Mouse (Mus musculus) liver, postnatal 0 days (tissue): ENCODE data around the gene Casq1. TPM values are rescaled to one million over a fixed set of nuclear protein-coding genes. Genes with fewer than 3 reads are reported as not detected.
A peak's percentile ranks its signal among the peaks of the same experiment; 100 is the strongest.

Experiments
- ATAC-seq: fragments of 200-750 bp; cut with Nextera tagmentation; 2 replicates; pipeline ENCODE4 v1.8.0; 2017; ENCODE audit warnings: mild to moderate bottlenecking, moderate library complexity
- DNase-seq: peaks from one replicate; pipeline ENCODE4 v3.0.0-alpha.2; 2016
- H3K27ac ChIP-seq: fragments of 300-500 bp; sonication (generic); 2 replicates; pipeline ENCODE4 v1.5.1; 2014; ENCODE audit warnings: antibody characterized with exemption, moderate library complexity, mild to moderate bottlenecking, low read depth
- H3K27me3 ChIP-seq: fragments of 300-500 bp; sonication (generic); 2 replicates; pipeline ENCODE4 v1.6.1; 2014; ENCODE audit warnings: low read length, control low read depth, mixed read lengths; ENCODE audit not compliant: insufficient read depth
- H3K36me3 ChIP-seq: fragments of 300-500 bp; sonication (generic); replicated peaks from 2 replicates; pipeline ENCODE4 v1.6.1; 2014; ENCODE audit warnings: mild to moderate bottlenecking, control low read depth, low read length, moderate library complexity, mixed read lengths; ENCODE audit not compliant: insufficient read depth
- H3K4me1 ChIP-seq: fragments of 300-500 bp; sonication (generic); 2 replicates; pipeline ENCODE4 v1.6.1; 2014; ENCODE audit warnings: antibody characterized with exemption, mild to moderate bottlenecking, control low read depth; ENCODE audit not compliant: insufficient read depth
- H3K4me2 ChIP-seq: fragments of 300-500 bp; sonication (generic); 2 replicates; pipeline ENCODE4 v1.6.1; 2014; ENCODE audit warnings: low read depth, mild to moderate bottlenecking, low read length, moderate library complexity, mixed read lengths
- H3K4me3 ChIP-seq: fragments of 300-500 bp; sonication (generic); 2 replicates; pipeline ENCODE4 v1.5.1; 2014; ENCODE audit warnings: low read depth, low read length
- H3K9ac ChIP-seq: fragments of 300-500 bp; sonication (generic); replicated peaks from 2 replicates; pipeline ENCODE4 v1.6.1; 2014; ENCODE audit warnings: mild to moderate bottlenecking, moderate library complexity
- H3K9me3 ChIP-seq: fragments of 300-500 bp; sonication (generic); 2 replicates; pipeline ENCODE4 v1.6.1; 2016; ENCODE audit warnings: mild to moderate bottlenecking, control low read depth, low read length, mixed read lengths
- CTCF ChIP-seq: sonication (generic); IDR thresholded peaks from 2 replicates; pipeline ENCODE4 v1.5.1; 2016; ENCODE audit warnings: antibody characterized with exemption, low read depth
- EP300 ChIP-seq: IDR thresholded peaks from 2 replicates; pipeline ENCODE4 v1.6.1; 2016; ENCODE audit warnings: antibody characterized with exemption, low read depth, mild to moderate bottlenecking
- WGBS: fragments of 180-500 bp; shearing (Covaris S2); extraction: QIAGEN DNeasy Blood & Tissue Kit; methylation state at CpG from one replicate; pipeline ENCODE4 v1.1.7; 2014; ENCODE audit not compliant: insufficient replicate concordance; 5-methylcytosine and 5-hydroxymethylcytosine counted together
- polyA plus RNA-seq: library from polyadenylated mRNA; unstranded; fragments of >200 nt; fragmentation: Nextera tagmentation; extraction: Ambion mirVana; gene quantifications from 2 replicates; pipeline ENCODE4 v1.2.1, GENCODE M21; 2015

Casq1 gene
- polyA plus RNA-seq, 1 experiment from 2014 or later = 0.61 TPM

DNA sequence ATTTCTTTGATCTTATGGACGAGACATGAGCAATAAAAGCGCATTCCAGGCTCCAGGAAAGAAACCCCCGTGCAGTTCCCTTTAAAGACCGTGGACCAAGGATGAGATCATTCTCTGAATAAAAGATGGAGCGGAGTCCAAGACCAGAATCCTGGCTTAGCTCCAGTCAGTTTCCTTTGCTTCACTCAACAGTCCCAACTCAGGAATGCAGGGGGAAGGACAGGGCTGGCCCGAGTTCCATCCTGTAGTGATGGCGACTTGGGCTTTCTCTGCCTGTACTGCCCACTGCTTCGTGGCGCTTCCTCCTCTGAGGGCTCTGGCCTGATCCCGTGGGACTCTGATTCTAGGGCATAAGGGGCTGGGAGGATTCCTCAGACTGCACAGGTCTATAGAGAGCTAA lies 746 bp upstream of the Casq1 start:
- H3K36me3 ChIP-seq = no peaks in the 10 kb centered on the region
- H3K4me2 ChIP-seq = no peak overlapping the region
- no peaks in the 10 kb centered on the region for H3K9me3 ChIP-seq
- H3K27me3 ChIP-seq = no peaks in the 10 kb centered on the region
- 0 out of 2 replicates have a peak overlapping the region, but pooled peaks have one; percentile 6 for H3K27ac ChIP-seq
- H3K4me1 ChIP-seq = peaks cover 4% of the 10 kb centered on the region
- no peak for DNase-seq
- TF ChIP-seq CTCF (no peak), EP300 (no peak)
- no peak overlapping the region for H3K9ac ChIP-seq
- no peak for ATAC-seq
- 58% methylated on average over 10 of the region's 10 CpGs for WGBS
- no peak overlapping the region for H3K4me3 ChIP-seq

DNA sequence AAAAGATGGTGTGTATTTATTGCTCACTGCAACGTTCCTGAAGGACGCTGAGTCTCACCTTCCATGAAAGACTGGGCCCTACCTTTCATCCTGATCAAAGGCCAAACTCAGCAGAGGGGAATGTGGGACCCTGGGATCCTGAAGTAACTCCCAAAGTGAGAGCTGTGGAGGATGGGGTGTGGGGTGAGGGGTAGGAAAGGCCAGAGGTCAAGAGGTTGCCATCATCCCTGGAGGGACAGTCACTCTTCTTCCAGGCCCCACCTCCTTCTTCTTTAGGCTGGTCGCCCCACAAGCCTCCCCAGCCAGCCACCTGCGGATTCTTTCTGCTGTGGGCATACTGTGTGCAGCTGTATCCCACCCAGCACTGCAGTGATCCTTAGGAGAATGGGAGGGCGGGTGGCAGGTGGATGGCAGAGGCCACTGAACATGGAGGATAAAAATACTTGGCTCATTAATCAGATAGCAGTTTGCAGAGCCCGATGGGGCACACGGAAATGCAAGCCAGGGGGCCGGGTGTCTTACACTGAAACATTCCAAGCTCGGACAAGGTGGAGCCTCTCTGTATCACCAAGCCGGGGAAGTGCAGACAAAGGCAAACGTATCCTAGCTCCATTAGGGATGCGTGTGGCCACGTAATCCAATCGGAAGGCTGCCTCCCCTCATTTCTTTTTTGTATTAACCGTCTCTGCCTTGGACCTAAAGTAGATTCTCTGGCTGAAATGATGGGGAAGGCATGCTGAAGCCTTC lies 1.3 kb downstream of the Casq1 start:
- ATAC-seq (no peak), DNase-seq (no peak)
- no peak overlapping the region for H3K27ac ChIP-seq
- no peak overlapping the region for H3K4me2 ChIP-seq
- no peak overlapping the region for H3K9ac ChIP-seq
- H3K9me3 ChIP-seq = no peaks in the 10 kb centered on the region
- no peak for TF ChIP-seq CTCF
- no peak for TF ChIP-seq EP300
- H3K4me3 ChIP-seq = no peak overlapping the region
- H3K36me3 ChIP-seq = no peaks in the 10 kb centered on the region
- H3K4me1 ChIP-seq = peaks cover 4% of the 10 kb centered on the region
- 69% methylated on average over 15 of the region's 15 CpGs for WGBS
- H3K27me3 ChIP-seq = no peaks in the 10 kb centered on the region

DNA sequence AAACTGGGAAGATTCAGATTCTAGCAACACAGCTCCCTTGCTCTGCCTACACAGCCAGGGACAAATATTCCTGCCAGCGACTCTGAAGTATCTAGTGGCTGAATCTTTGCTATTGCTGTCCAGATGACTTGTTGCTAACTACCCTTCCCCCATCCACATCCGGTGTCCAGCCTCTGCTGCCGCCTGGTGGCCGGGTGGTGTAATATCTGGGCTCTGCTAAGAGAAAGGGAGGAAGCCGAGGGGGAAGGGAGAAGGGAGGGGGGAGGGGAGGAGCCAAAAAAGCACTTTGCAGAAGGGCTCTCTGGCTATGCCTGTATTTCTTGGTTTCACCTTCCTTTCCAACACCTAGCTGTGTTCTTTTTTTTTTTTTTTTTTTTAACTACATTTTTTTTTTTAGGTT lies 2.5 kb downstream of the Casq1 start:
- Histone ChIP-seq H3K27ac (peak overlapping the region; percentile 52; the same call in 1 of the 2 replicates), H3K9me3 (no peaks in the 10 kb centered on the region), H3K4me2 (peak overlapping the region; percentile 33), H3K9ac (0 out of 2 replicates have a peak overlapping the region, but pooled peaks have one; percentile 58), H3K4me1 (peaks cover 6% of the 10 kb centered on the region), H3K27me3 (no peaks in the 10 kb centered on the region), H3K36me3 (no peaks in the 10 kb centered on the region), H3K4me3 (no peak overlapping the region)
- ATAC-seq = peak; percentile 87
- WGBS = 3% methylated on average over 5 of the region's 5 CpGs
- peak; percentile 93 for DNase-seq
- TF ChIP-seq CTCF = peak; percentile 98
- TF ChIP-seq EP300 = peak; percentile 55

DNA sequence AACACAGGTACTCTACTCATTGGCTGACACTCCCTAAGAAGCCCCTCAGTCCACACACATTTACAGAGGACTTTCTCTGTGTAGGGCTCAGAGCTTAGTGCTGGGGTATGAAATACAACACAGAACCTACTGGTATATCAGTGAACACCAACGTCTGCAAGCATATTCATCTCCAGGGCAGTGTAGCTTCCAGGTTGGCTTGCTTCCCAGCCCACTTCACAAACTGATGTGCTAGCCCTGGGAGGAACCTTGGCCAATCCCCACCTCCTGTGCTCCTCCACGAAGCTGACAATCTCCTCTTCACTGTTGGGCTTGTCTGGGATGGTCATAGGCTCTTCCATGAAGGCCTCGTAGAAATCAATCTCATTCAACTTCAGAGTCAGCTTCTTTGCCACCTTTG lies 4.9 kb downstream of the Casq1 start:
- no peaks in the 10 kb centered on the region for H3K9me3 ChIP-seq
- H3K4me2 ChIP-seq = no peak overlapping the region
- 49% methylated on average over 3 of the region's 3 CpGs for WGBS
- H3K4me1 ChIP-seq = peaks cover 6% of the 10 kb centered on the region
- no peak for DNase-seq
- H3K9ac ChIP-seq = no peak overlapping the region
- H3K36me3 ChIP-seq = no peaks in the 10 kb centered on the region
- no peaks in the 10 kb centered on the region for H3K27me3 ChIP-seq
- ATAC-seq = no peak
- H3K4me3 ChIP-seq = no peak overlapping the region
- H3K27ac ChIP-seq = no peak overlapping the region
- TF ChIP-seq CTCF (no peak), EP300 (no peak)

DNA sequence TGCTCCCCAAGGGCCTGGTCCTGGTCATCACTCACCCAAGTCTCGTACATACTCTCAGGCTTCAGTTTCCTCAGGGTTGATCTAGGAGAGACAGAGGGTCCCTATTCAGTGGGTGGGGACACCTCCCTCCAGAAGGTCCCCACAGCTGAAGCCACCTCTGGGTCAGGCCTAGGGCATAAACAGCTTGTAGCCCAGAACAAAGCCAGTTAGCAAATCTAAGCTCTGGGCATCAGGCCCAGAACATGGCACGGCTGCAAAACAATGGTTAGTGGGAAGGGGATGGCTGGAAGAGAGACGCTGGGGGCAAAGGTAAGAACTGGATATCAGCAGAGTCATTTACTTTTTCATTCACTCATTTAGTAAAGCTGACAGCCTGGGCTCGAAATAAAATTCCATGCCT lies 5.9 kb downstream of the Casq1 start:
- Histone ChIP-seq H3K27me3 (no peaks in the 10 kb centered on the region), H3K4me2 (no peak overlapping the region), H3K4me3 (no peak overlapping the region), H3K9ac (no peak overlapping the region), H3K27ac (no peak overlapping the region), H3K4me1 (peaks cover 6% of the 10 kb centered on the region), H3K9me3 (no peaks in the 10 kb centered on the region), H3K36me3 (no peaks in the 10 kb centered on the region)
- DNase-seq (no peak), ATAC-seq (no peak)
- 68% methylated on average over 4 of the region's 4 CpGs for WGBS
- TF ChIP-seq CTCF (no peak), EP300 (no peak)

DNA sequence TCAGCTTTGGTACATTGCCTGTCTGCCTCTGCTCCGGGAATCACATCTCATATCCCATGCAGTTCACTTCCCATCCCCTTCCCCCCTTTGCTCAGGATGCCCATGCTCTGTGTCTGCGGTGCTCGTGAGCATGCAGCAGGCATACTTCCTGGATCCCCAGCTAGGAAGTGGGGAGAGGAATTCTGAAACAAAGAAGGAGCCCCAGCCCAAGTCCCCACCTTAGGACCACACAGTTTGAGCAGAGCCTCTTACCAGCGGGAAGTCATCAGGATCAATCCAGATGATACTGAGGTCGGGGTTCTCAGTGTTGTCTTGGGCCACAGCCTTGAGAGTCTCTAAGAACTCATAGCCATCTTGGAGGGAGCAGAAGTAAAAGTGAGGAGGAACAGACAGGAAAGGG lies 6.9 kb downstream of the Casq1 start:
- no peak for DNase-seq
- Histone ChIP-seq H3K9me3 (no peaks in the 10 kb centered on the region), H3K4me3 (no peak overlapping the region), H3K4me2 (no peak overlapping the region), H3K4me1 (peaks cover 6% of the 10 kb centered on the region), H3K27ac (no peak overlapping the region), H3K36me3 (no peaks in the 10 kb centered on the region), H3K9ac (no peak overlapping the region), H3K27me3 (no peaks in the 10 kb centered on the region)
- no peak for ATAC-seq
- WGBS = 46% methylated on average over 5 of the region's 5 CpGs
- TF ChIP-seq CTCF = no peak
- TF ChIP-seq EP300 = no peak
